26 mouse cellular contexts compared by ENCODE assay signal in the genomic region with DNA sequence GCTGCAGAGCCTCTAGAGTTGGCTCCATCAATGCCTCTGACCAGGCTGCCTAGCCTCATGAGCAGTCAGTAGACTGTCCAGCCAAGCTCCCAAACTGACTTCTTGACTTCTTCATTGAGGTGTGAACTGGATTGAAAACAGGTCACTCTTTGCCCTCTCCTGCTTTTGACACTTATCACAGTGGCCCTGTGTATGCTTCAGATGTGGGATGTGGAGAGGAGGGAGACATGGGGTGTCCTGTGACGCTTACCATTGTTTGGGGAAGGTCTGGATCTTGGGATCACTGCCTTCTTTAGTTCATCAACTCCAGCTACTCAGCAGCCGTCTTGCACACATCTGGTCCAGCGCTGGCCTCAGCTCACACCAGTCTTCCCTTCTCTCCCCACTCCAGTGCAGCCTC.
"Had no signal": no experiment of that assay in that cellular context is flagged by ENCODE, and none has a peak within 500 bp of the region (broad histone marks: within the 10 kb centered on the region; RNA-seq: fewer than 3 reads in every experiment).

No protein-coding gene starts in this region.

- H3K4me3 ChIP-seq: embryonic facial prominence, embryonic 10.5 days; embryonic facial prominence, embryonic 12.5 days; embryonic facial prominence, embryonic 13.5 days; embryonic facial prominence, embryonic 15.5 days; erythroblast, embryonic 14.5 days; forebrain, embryonic 10.5 days; forebrain, embryonic 12.5 days; forebrain, embryonic 13.5 days; forebrain, embryonic 15.5 days; gastrocnemius, adult 2 months; heart, adult 2 months had no signal

- H3K9me3 ChIP-seq: embryonic facial prominence, embryonic 10.5 days; embryonic facial prominence, embryonic 12.5 days; embryonic facial prominence, embryonic 13.5 days; embryonic facial prominence, embryonic 15.5 days; forebrain, embryonic 10.5 days; forebrain, embryonic 12.5 days; forebrain, embryonic 13.5 days; forebrain, embryonic 15.5 days had no signal

- H3K27ac ChIP-seq: embryonic facial prominence, embryonic 10.5 days; embryonic facial prominence, embryonic 12.5 days; embryonic facial prominence, embryonic 13.5 days; embryonic facial prominence, embryonic 15.5 days; forebrain, embryonic 10.5 days; forebrain, embryonic 12.5 days; forebrain, embryonic 13.5 days; forebrain, embryonic 15.5 days; gastrocnemius, adult 2 months; heart, adult 2 months had no signal

- H3K4me1 ChIP-seq: embryonic facial prominence, embryonic 12.5 days; embryonic facial prominence, embryonic 15.5 days had no signal

- H3K36me3 ChIP-seq: embryonic facial prominence, embryonic 10.5 days; embryonic facial prominence, embryonic 12.5 days; embryonic facial prominence, embryonic 13.5 days; embryonic facial prominence, embryonic 15.5 days; forebrain, embryonic 12.5 days; forebrain, embryonic 15.5 days had no signal

- DNase-seq: cerebellum, adult 2 months; cerebellum, adult 8-10 months; cerebellum, adult 9-10 months; cerebellum, adult 9-11 months; cerebellum, postnatal 10 days; cerebellum, postnatal 14 days; cerebellum, postnatal 25 days; cerebellum, postnatal 36 days; embryo, embryonic 11 days; forebrain, postnatal 0 days; gastrocnemius, adult 2 months; gastrocnemius, postnatal 10 days; gastrocnemius, postnatal 14 days; gastrocnemius, postnatal 25 days; gastrocnemius, postnatal 36 days; heart, adult 18-20 months; heart, adult 2 months had no signal

- H3K27me3 ChIP-seq: embryonic facial prominence, embryonic 12.5 days; embryonic facial prominence, embryonic 13.5 days; embryonic facial prominence, embryonic 15.5 days; forebrain, embryonic 12.5 days; forebrain, embryonic 13.5 days; forebrain, embryonic 15.5 days had no signal
